ENCODE assay signal across 8 mouse cellular contexts in the genomic region with DNA sequence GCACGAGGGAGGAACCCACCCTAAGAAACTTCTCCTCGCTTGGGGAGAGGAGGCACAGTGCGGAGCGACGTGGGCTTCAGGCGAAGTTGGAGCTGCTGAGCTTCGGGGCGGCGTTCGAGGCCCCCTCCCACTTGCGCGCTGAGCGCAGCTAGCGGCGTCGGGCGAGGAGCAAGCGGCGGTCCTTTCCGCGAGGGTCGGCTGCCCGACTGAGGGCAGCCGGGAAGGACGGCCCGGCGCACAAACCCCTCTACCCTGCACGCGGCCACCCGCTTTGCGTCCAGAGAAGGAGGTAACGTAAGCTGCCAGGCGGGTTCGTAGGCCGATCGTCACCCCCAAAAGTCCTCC. TPM values are rescaled to one million over a fixed set of nuclear protein-coding genes. Genes with fewer than 3 reads are reported as not detected.
DNase-seq lines count a peak whose midpoint lies in the region; ATAC-seq and TF ChIP-seq lines count a peak whose summit lies in the region.

No protein-coding gene starts in this region.

- H3K27me3 ChIP-seq in heart, embryonic 12.5 days (replicated peaks), result peaks cover 82% of the 10 kb centered on the region
- H3K27me3 ChIP-seq in ES-Bruce4 (ENCODE audit: control insufficient read depth, insufficient read depth, low read length, poor library complexity, severe bottlenecking), result peaks cover 18% of the 10 kb centered on the region
- H3K27me3 ChIP-seq in forebrain, embryonic 15.5 days, result peaks cover 44% of the 10 kb centered on the region
- peaks cover 80% of the 10 kb centered on the region for H3K27me3 ChIP-seq in liver, embryonic 15.5 days

- TF ChIP-seq CTCF in ES-Bruce4 (IDR thresholded peaks at IDR 0.05; ENCODE audit: low read depth, low read length), result no peak

- peak overlapping the region; percentile 63 for H3K9ac ChIP-seq in heart, embryonic 12.5 days
- peak overlapping the region; percentile 91 for H3K9ac ChIP-seq in ES-Bruce4 (ENCODE audit: low read depth, poor library complexity, severe bottlenecking)
- peak overlapping the region; percentile 47 for H3K9ac ChIP-seq in forebrain, embryonic 15.5 days (replicated peaks)
- no peak overlapping the region for H3K9ac ChIP-seq in liver, embryonic 15.5 days

- no peak for DNase-seq in heart, postnatal 36 days
- no peak for DNase-seq in spleen, adult 18-20 months
- no peak for DNase-seq in thymus, postnatal 25 days
- DNase-seq in layer of hippocampus, adult 9-10 months (ENCODE audit: low spot score), result no peak

- H3K36me3 ChIP-seq in heart, embryonic 12.5 days, result no peaks in the 10 kb centered on the region
- no peaks in the 10 kb centered on the region for H3K36me3 ChIP-seq in ES-Bruce4 (ENCODE audit: control insufficient read depth, insufficient read depth, low read length, poor library complexity, severe bottlenecking)
- H3K36me3 ChIP-seq in forebrain, embryonic 15.5 days, result no peaks in the 10 kb centered on the region
- no peaks in the 10 kb centered on the region for H3K36me3 ChIP-seq in liver, embryonic 15.5 days (replicated peaks)

- H3K4me3 ChIP-seq in heart, embryonic 12.5 days, result peak overlapping the region; percentile 54
- H3K4me3 ChIP-seq in ES-Bruce4 (ENCODE audit: low read depth, low read length), result peak overlapping the region; percentile 77
- H3K4me3 ChIP-seq in forebrain, embryonic 15.5 days, result peak overlapping the region; percentile 61
- peak overlapping the region; percentile 50 for H3K4me3 ChIP-seq in liver, embryonic 15.5 days (replicated peaks)

- ATAC-seq in heart, embryonic 12.5 days (ENCODE audit: insufficient number of reproducible peaks, low FRiP score), result peak; percentile 18
- ATAC-seq in forebrain, embryonic 15.5 days (replicated peaks), result peak; percentile 81
- ATAC-seq in liver, embryonic 15.5 days (ENCODE audit: insufficient read depth), result no peak; the same call in 1 of the 2 replicates

- H3K27ac ChIP-seq in heart, embryonic 12.5 days (ENCODE audit: poor library complexity, severe bottlenecking), result no peak overlapping the region
- H3K27ac ChIP-seq in ES-Bruce4 (ENCODE audit: insufficient read depth, low read length), result no peak overlapping the region
- no peak overlapping the region for H3K27ac ChIP-seq in forebrain, embryonic 15.5 days (replicated peaks)
- no peak overlapping the region for H3K27ac ChIP-seq in liver, embryonic 15.5 days (replicated peaks)

- WGBS in heart, embryonic 12.5 days, result 1% methylated on average over 36 of the region's 36 CpGs
- 0% methylated on average over 36 of the region's 36 CpGs for WGBS in forebrain, embryonic 15.5 days
- WGBS in liver, embryonic 15.5 days (ENCODE audit: insufficient replicate concordance), result under 1% methylated on average over 36 of the region's 36 CpGs

- intact Hi-C loops in heart, postnatal 36 days (cut with DNase I), result loop anchor here (10.0 kb wide), 1 partner anchor 218 kb away; the partner anchor contains the start of gene Hmgxb4

- peak overlapping the region; percentile 97 for H3K4me2 ChIP-seq in heart, embryonic 12.5 days
- H3K4me2 ChIP-seq in forebrain, embryonic 15.5 days (replicated peaks), result peak overlapping the region; percentile 90
- H3K4me2 ChIP-seq in liver, embryonic 15.5 days, result peak overlapping the region; percentile 72

- TF ChIP-seq POLR2A in ES-Bruce4 (IDR thresholded peaks at IDR 0.05; ENCODE audit: insufficient read depth, low read length), result no peak

- no peaks in the 10 kb centered on the region for H3K9me3 ChIP-seq in heart, embryonic 12.5 days (replicated peaks)
- no peaks in the 10 kb centered on the region for H3K9me3 ChIP-seq in ES-Bruce4 (replicated peaks; ENCODE audit: control insufficient read depth, insufficient read depth, low read length, poor library complexity, severe bottlenecking)
- no peaks in the 10 kb centered on the region for H3K9me3 ChIP-seq in forebrain, embryonic 15.5 days
- H3K9me3 ChIP-seq in liver, embryonic 15.5 days (replicated peaks), result no peaks in the 10 kb centered on the region

- H3K4me1 ChIP-seq in heart, embryonic 12.5 days (replicated peaks), result peaks cover 10% of the 10 kb centered on the region
- peaks cover 2% of the 10 kb centered on the region for H3K4me1 ChIP-seq in ES-Bruce4 (ENCODE audit: control insufficient read depth, insufficient read depth, low read length)
- H3K4me1 ChIP-seq in forebrain, embryonic 15.5 days, result peaks cover 14% of the 10 kb centered on the region
- H3K4me1 ChIP-seq in liver, embryonic 15.5 days (replicated peaks), result peaks cover 15% of the 10 kb centered on the region

- no peak for TF ChIP-seq EP300 in ES-Bruce4 (IDR thresholded peaks at IDR 0.05; ENCODE audit: insufficient read depth, low read depth, low read length)

RNA-seq across cellular contexts. Expression of gene Rasd2, which starts 0.5 kb away (rescaled TPM):
- polyA plus RNA-seq in heart, embryonic 12.5 days (2016; fragmentation: Nextera tagmentation; extraction: Ambion mirVana), result 0.13 TPM in 2 replicates
- total RNA-seq in heart, postnatal 36 days (2021), result 1 to 10 TPM; 3.1 to 4.7 TPM
- polyA plus RNA-seq in ES-Bruce4 (2011; ENCODE audit: insufficient read depth, insufficient read length, low read depth, missing spikeins), result 7.6 and 9.4 TPM in 2 replicates
- polyA plus RNA-seq in forebrain, embryonic 15.5 days (2015; fragmentation: Nextera tagmentation; extraction: Ambion mirVana), result 0.80 and 1.4 TPM in 2 replicates
- not detected in 2 replicates for polyA plus RNA-seq in liver, embryonic 15.5 days (2015; fragmentation: Nextera tagmentation; extraction: Ambion mirVana)
